Mouse (Mus musculus) urinary bladder, postnatal 14 days (tissue): ENCODE results near the gene Gtf2h3.

Source experiments
- DNase-seq: peaks from one replicate; pipeline ENCODE4 v3.0.0; 2021; ENCODE audit warnings: low spot score

The Gtf2h3 gene

DNA sequence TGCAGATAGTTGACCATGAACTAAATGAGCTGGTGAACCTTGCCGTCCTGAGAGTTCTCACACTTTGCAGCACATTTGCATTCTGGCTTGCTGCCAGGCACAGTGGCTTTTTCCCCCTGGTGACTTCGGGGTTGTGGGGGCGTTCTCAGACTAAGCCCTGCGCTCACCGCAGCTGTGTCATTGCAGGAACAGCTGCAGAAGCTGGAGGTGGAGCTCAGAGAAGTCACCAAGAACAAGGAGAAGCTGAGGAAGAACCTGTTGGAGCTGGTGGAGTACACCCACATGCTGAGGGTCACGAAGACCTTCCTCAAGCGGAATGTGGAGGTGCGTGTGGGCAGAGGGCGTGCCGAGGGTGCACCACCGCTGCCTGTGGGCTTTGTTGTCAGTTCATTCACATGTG lies 58.4 kb downstream of the Gtf2h3 start:
- DNase-seq: no peak

- DNase-seq: no peak
These were observed 58.9 kb downstream of the Gtf2h3 start for GRCm38 (mm10) chr5:124637836-124638235.
